Mouse (Mus musculus) WW6 (cell line): Measurements from ENCODE around the gene Gm12886.

Source experiments
- DNase-seq: peaks from one replicate; pipeline ENCODE4 v3.0.0-alpha.2; 2013; ENCODE audit warnings: low read depth, low spot score

The Gm12886 gene

GRCm38 (mm10) chr4:121422999-121423398, at the start of gene Gm12886:
Gm12886 (minus strand) TSS chr4:121423099.
- no peak for DNase-seq
